Mouse (Mus musculus): ENCODE measurements around the gene Card6.

- TF ChIP-seq CTCF (IDR thresholded peaks at IDR 0.05; ENCODE audit: low read depth) (no peak), EP300 (optimal IDR thresholded peaks at IDR 0.05) (no peak)
Measured at GRCm38 (mm10) chr15:5149187-5149586, 40.8 kb upstream of the Card6 start.
